Mouse (Mus musculus) embryonic fibroblast, embryonic 13.5 days (primary cell): Measurements from ENCODE around the gene Gm21983.

Source experiments
- CTCF ChIP-seq: IDR thresholded peaks from 2 replicates; pipeline ENCODE4 v1.5.1; 2011; ENCODE audit warnings: mild to moderate bottlenecking, control low read depth, low read length, moderate library complexity, borderline replicate concordance; ENCODE audit not compliant: insufficient read depth
- POLR2A ChIP-seq: IDR thresholded peaks from 2 replicates; pipeline ENCODE4 v1.6.1; 2011; ENCODE audit warnings: low read depth, mild to moderate bottlenecking, control low read depth, low read length, moderate library complexity

GRCm38 (mm10) chr7:27222538-27222937 lies 41.7 kb upstream of the Gm21983 start:
- TF ChIP-seq POLR2A (no peak), CTCF (no peak)
